8 mouse cellular contexts compared by ENCODE assay signal in the genomic region with DNA sequence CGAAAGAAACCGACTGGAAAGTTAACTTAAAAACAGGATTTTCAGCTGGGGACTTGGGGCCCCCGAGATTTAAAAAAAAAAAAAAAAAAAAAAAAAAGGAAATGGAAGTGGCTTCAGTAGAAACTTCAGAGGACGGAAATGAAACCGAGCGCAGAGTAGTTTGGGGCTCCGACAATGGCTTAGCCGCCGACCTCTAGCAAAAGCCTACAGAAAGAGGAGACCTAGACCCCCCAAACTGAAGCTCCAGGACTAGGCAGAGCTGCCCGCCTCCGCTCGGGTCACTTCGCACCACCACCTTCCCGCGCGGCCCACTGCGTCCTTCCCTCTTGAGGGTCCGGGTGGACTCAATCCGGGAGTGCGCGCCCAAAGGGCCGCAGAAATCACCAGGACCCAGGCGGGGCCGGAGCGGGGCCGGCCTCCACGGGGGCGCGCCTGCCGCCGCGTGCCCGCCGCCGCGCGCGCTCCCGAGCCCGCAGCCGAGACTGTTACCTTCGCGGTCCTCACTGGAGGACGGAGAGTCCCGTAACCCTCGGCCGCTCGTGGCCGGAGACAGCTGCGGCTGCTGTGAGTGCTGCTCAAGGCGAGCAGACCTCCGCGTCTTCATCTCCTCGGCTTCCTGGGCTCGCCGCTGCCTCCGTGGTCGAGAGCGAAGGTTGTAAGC. TPM values are rescaled to one million over a fixed set of nuclear protein-coding genes. Genes with fewer than 3 reads are reported as not detected.
DNase-seq lines count a peak whose midpoint lies in the region; ATAC-seq lines count a peak whose summit lies in the region.

A gene (plus strand): TSS at position 135 of the 661 bp plus-strand sequence.

- H3K9ac ChIP-seq in hindbrain, embryonic 13.5 days: peak within 1 kb of the TSS; percentile 91
- peak within 1 kb of the TSS; percentile 88 for H3K9ac ChIP-seq in limb, embryonic 11.5 days (ENCODE audit: low read length)
- peak within 1 kb of the TSS; percentile 88 for H3K9ac ChIP-seq in midbrain, embryonic 12.5 days (replicated peaks)
- peak within 1 kb of the TSS; percentile 96 for H3K9ac ChIP-seq in stomach, embryonic 16.5 days (ENCODE audit: low read length)

- ATAC-seq in hindbrain, embryonic 13.5 days (ENCODE audit: low FRiP score): peak; percentile 80
- peak; percentile 83 for ATAC-seq in limb, embryonic 11.5 days (ENCODE audit: insufficient number of reproducible peaks, low FRiP score, low TSS enrichment, low read depth)
- peak; percentile 83 for ATAC-seq in midbrain, embryonic 12.5 days (ENCODE audit: low FRiP score, low read depth)
- ATAC-seq in stomach, embryonic 16.5 days (ENCODE audit: insufficient read depth, low FRiP score): peak; percentile 85

- peak within 1 kb of the TSS; percentile 87 for H3K4me3 ChIP-seq in hindbrain, embryonic 13.5 days
- H3K4me3 ChIP-seq in limb, embryonic 11.5 days (ENCODE audit: low read depth, low read length): peak within 1 kb of the TSS; percentile 72
- peak within 1 kb of the TSS; percentile 79 for H3K4me3 ChIP-seq in midbrain, embryonic 12.5 days
- H3K4me3 ChIP-seq in stomach, embryonic 16.5 days (replicated peaks; ENCODE audit: low read length): peak within 1 kb of the TSS; percentile 89

- DNase-seq in left cerebral cortex, adult 18-20 months (ENCODE audit: low spot score in 2 of 2): peak; percentile 57 to 82
- no peak for DNase-seq in left cerebral cortex, adult 11 months (ENCODE audit: low spot score)
- peak; percentile 87 for DNase-seq in brain, adult 2 months (ENCODE audit: low read depth, low spot score)
- DNase-seq in forelimb bud, embryonic 11.5 days (ENCODE audit: low read depth, low spot score): peak; percentile 85
- DNase-seq in limb, embryonic 11.5 days (ENCODE audit: low spot score): peak; percentile 91

- no peaks in the 10 kb centered on the region for H3K27me3 ChIP-seq in hindbrain, embryonic 13.5 days
- no peaks in the 10 kb centered on the region for H3K27me3 ChIP-seq in limb, embryonic 11.5 days (ENCODE audit: control insufficient read depth, insufficient read depth, low read length)
- no peaks in the 10 kb centered on the region for H3K27me3 ChIP-seq in midbrain, embryonic 12.5 days
- no peaks in the 10 kb centered on the region for H3K27me3 ChIP-seq in stomach, embryonic 16.5 days (ENCODE audit: control insufficient read depth, insufficient read depth, low read length)

- H3K4me2 ChIP-seq in hindbrain, embryonic 13.5 days: peak within 1 kb of the TSS; percentile 66
- H3K4me2 ChIP-seq in limb, embryonic 11.5 days (ENCODE audit: low read depth, severe bottlenecking): peak within 1 kb of the TSS; percentile 65
- H3K4me2 ChIP-seq in midbrain, embryonic 12.5 days (replicated peaks): peak within 1 kb of the TSS; percentile 70
- H3K4me2 ChIP-seq in stomach, embryonic 16.5 days (ENCODE audit: low read depth, low read length): peak within 1 kb of the TSS; percentile 81

- peaks cover 31% of the 10 kb centered on the region for H3K36me3 ChIP-seq in hindbrain, embryonic 13.5 days
- peaks cover 8% of the 10 kb centered on the region; the same call in 1 of the 2 replicates for H3K36me3 ChIP-seq in limb, embryonic 11.5 days (ENCODE audit: control insufficient read depth, insufficient read depth, low read length)
- H3K36me3 ChIP-seq in midbrain, embryonic 12.5 days: peaks cover 29% of the 10 kb centered on the region
- H3K36me3 ChIP-seq in stomach, embryonic 16.5 days (ENCODE audit: control insufficient read depth, insufficient read depth, low read length): peaks cover 10% of the 10 kb centered on the region

- peak within 1 kb of the TSS; percentile 99 for H3K27ac ChIP-seq in hindbrain, embryonic 13.5 days
- peak within 1 kb of the TSS; percentile 99 for H3K27ac ChIP-seq in limb, embryonic 11.5 days (replicated peaks; ENCODE audit: low read depth, low read length)
- peak within 1 kb of the TSS; percentile 98 for H3K27ac ChIP-seq in midbrain, embryonic 12.5 days (replicated peaks)
- peak within 1 kb of the TSS; percentile 100 for H3K27ac ChIP-seq in stomach, embryonic 16.5 days (ENCODE audit: low read length)

- under 1% methylated on average over 59 of the region's 59 CpGs for WGBS in hindbrain, embryonic 13.5 days
- WGBS in limb, embryonic 11.5 days: under 1% methylated on average over 49 of the region's 59 CpGs
- under 1% methylated on average over 59 of the region's 59 CpGs for WGBS in midbrain, embryonic 12.5 days
- WGBS in stomach, embryonic 16.5 days: under 1% methylated on average over 59 of the region's 59 CpGs

- peaks cover 20% of the 10 kb centered on the region for H3K4me1 ChIP-seq in hindbrain, embryonic 13.5 days (replicated peaks)
- H3K4me1 ChIP-seq in limb, embryonic 11.5 days (ENCODE audit: control insufficient read depth, insufficient read depth, low read length): 0 out of 2 replicates have a peak, but pooled peaks cover 5% of the 10 kb centered on the region
- H3K4me1 ChIP-seq in midbrain, embryonic 12.5 days: peaks cover 10% of the 10 kb centered on the region
- peaks cover 14% of the 10 kb centered on the region; the same call in 1 of the 2 replicates for H3K4me1 ChIP-seq in stomach, embryonic 16.5 days (ENCODE audit: control insufficient read depth, insufficient read depth, low read length)

- H3K9me3 ChIP-seq in hindbrain, embryonic 13.5 days: no peaks in the 10 kb centered on the region
- H3K9me3 ChIP-seq in limb, embryonic 11.5 days (ENCODE audit: control insufficient read depth, low read length): no peaks in the 10 kb centered on the region
- H3K9me3 ChIP-seq in midbrain, embryonic 12.5 days: no peaks in the 10 kb centered on the region
- H3K9me3 ChIP-seq in stomach, embryonic 16.5 days (replicated peaks; ENCODE audit: control insufficient read depth, low read length): no peaks in the 10 kb centered on the region

RNA-seq across cellular contexts. Expression of the gene that starts here (rescaled TPM):
- 10 to 100 TPM; 44.4 to 44.6 TPM for total RNA-seq in left cerebral cortex, adult 18-20 months (2021)
- polyA plus RNA-seq in hindbrain, embryonic 13.5 days (2015; fragmentation: Nextera tagmentation; extraction: Ambion mirVana): 66.9 and 71.8 TPM in 2 replicates
- 130 and 136 TPM in 2 replicates for polyA plus RNA-seq in limb, embryonic 11.5 days (2014; fragmentation: Nextera tagmentation; extraction: Ambion mirVana)
- polyA plus RNA-seq in midbrain, embryonic 12.5 days (2016; fragmentation: Nextera tagmentation; extraction: Ambion mirVana): 95.0 and 95.6 TPM in 2 replicates
- polyA plus RNA-seq in stomach, embryonic 16.5 days (2015; fragmentation: Nextera tagmentation; extraction: Ambion mirVana): 119 and 120 TPM in 2 replicates
